Mouse (Mus musculus) cortical plate, adult 2 months (tissue): Measurements from ENCODE around the gene Mios.

Source experiments
- CTCF ChIP-seq: fragments of 200-500 bp; IDR thresholded peaks from 2 replicates; pipeline ENCODE4 v1.5.1; 2011; ENCODE audit warnings: mild to moderate bottlenecking, control low read depth, low read length; ENCODE audit not compliant: insufficient read depth; ENCODE audit errors: extremely low read depth
- POLR2A ChIP-seq: fragments of 200-500 bp; IDR thresholded peaks from 2 replicates; pipeline ENCODE4 v1.6.1; 2011; ENCODE audit warnings: mild to moderate bottlenecking, low read length, control low read depth; ENCODE audit not compliant: insufficient read depth; ENCODE audit errors: extremely low read depth

DNA sequence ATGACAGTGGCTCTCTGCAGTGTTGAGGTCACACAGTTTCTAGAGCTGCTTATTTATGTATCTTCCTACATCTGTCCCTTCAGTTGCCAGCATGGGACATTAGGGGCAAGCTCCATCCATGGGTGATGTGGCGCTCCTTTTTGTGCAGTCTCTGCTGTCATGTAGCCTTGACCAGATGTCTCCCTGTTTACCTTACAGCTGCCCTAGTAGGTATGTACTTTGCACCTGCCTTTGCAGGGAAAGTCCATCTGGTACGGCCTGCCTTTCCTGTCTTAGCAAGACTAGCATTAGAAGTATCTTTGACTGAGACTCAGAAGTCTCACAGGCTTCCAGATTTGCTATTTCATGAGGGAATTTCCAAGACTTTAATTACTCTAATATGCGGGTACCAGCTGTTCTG, 62.0 kb downstream of the Mios start:
- TF ChIP-seq POLR2A (no peak), CTCF (no peak)
